Mouse (Mus musculus): Measurements from ENCODE around the gene Tmem167b. TPM values are rescaled to one million over a fixed set of nuclear protein-coding genes. Genes with fewer than 3 reads are reported as not detected.
A peak's percentile ranks its signal among the peaks of the same experiment; 100 is the strongest.

Gene Tmem167b
- total and polyA plus RNA-seq, 2 experiments from 2014 or later = 31.9 to 41.4 TPM

DNA sequence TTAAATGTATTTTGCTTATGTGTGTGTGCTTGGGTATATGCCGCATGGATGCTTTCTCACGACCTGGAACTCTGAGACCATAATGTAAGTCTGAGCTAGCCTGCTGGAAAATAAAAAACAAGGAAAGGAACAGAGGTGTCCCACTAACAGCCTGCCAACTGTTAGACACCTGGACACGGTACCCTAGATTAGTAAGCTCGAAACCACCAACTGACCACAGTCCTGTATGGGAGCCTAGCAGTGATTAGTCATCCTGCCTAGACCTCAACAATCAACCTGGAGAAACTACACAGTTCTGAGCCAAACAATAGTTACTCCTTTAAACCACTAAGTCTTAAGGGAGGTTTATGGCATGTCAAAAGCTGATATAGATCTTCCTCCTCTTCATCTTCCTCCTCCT, 38.9 kb downstream of the Tmem167b start:
- H3K27me3 ChIP-seq (ENCODE audit: insufficient read depth, low read length) = no peaks in the 10 kb centered on the region
- H3K4me1 ChIP-seq (ENCODE audit: insufficient read depth, low read length) = no peaks in the 10 kb centered on the region
- no peak overlapping the region for H3K4me2 ChIP-seq (ENCODE audit: low read depth, low read length)
- H3K9ac ChIP-seq (replicated peaks; ENCODE audit: low read length) = no peak overlapping the region
- no peaks in the 10 kb centered on the region for H3K36me3 ChIP-seq (ENCODE audit: insufficient read depth, low read length)
- no peak for TF ChIP-seq CTCF (IDR thresholded peaks at IDR 0.05; ENCODE audit: low read depth)
- no peak for ATAC-seq
- WGBS = 87% methylated on average over 4 of the region's 4 CpGs
- no peak for DNase-seq (ENCODE audit: low spot score)
- H3K9me3 ChIP-seq (ENCODE audit: low read length) = no peaks in the 10 kb centered on the region
- no peak overlapping the region for H3K27ac ChIP-seq
- H3K4me3 ChIP-seq (ENCODE audit: low read length) = no peak overlapping the region

DNA sequence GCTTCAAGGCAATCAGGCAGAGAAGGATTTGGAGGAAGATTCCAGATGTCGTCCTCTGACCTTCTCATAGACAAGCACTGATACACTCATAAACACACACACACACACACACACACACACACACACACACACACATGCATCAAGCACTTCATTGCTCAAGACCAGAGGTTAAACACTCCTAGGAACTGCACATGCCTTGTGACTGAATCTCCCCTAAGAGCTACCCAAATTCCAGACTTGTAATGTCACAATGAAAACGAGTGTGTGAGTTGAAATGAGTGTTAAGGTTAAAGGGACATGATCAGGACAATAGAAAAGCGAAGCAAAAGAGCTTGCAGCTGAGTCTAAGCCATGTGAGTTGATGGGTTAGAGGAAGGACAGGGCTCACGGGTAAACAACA, 44.0 kb downstream of the Tmem167b start:
- no peak overlapping the region for H3K9ac ChIP-seq (replicated peaks; ENCODE audit: low read length)
- no peak for DNase-seq (ENCODE audit: low spot score)
- ATAC-seq = no peak
- H3K27ac ChIP-seq = no peak overlapping the region
- no peaks in the 10 kb centered on the region for H3K36me3 ChIP-seq (ENCODE audit: insufficient read depth, low read length)
- TF ChIP-seq CTCF (IDR thresholded peaks at IDR 0.05; ENCODE audit: low read depth) = no peak
- H3K27me3 ChIP-seq (ENCODE audit: insufficient read depth, low read length) = no peaks in the 10 kb centered on the region
- no peaks in the 10 kb centered on the region for H3K4me1 ChIP-seq (ENCODE audit: insufficient read depth, low read length)
- no peak overlapping the region for H3K4me2 ChIP-seq (ENCODE audit: low read depth, low read length)
- no peak overlapping the region for H3K4me3 ChIP-seq (ENCODE audit: low read length)
- 43% methylated on average over 4 of the region's 4 CpGs for WGBS
- no peaks in the 10 kb centered on the region for H3K9me3 ChIP-seq (ENCODE audit: low read length)

- Histone ChIP-seq H3K4me1 (ENCODE audit: insufficient read depth, low read length) (peaks cover 6% of the 10 kb centered on the region), H3K36me3 (ENCODE audit: insufficient read depth, low read length) (no peaks in the 10 kb centered on the region), H3K9me3 (ENCODE audit: low read length) (no peaks in the 10 kb centered on the region), H3K27ac (no peak overlapping the region), H3K27me3 (ENCODE audit: insufficient read depth, low read length) (no peaks in the 10 kb centered on the region), H3K9ac (replicated peaks; ENCODE audit: low read length) (no peak overlapping the region), H3K4me3 (ENCODE audit: low read length) (no peak overlapping the region), H3K4me2 (ENCODE audit: low read depth, low read length) (no peak overlapping the region)
- DNase-seq (ENCODE audit: low spot score) (no peak), ATAC-seq (no peak)
- no peak for TF ChIP-seq CTCF (IDR thresholded peaks at IDR 0.05; ENCODE audit: low read depth)
- WGBS = 68% methylated on average over 3 of the region's 3 CpGs
These were observed 48.8 kb downstream of the Tmem167b start for GRCm38 (mm10) chr3:108513465-108513864.

DNA sequence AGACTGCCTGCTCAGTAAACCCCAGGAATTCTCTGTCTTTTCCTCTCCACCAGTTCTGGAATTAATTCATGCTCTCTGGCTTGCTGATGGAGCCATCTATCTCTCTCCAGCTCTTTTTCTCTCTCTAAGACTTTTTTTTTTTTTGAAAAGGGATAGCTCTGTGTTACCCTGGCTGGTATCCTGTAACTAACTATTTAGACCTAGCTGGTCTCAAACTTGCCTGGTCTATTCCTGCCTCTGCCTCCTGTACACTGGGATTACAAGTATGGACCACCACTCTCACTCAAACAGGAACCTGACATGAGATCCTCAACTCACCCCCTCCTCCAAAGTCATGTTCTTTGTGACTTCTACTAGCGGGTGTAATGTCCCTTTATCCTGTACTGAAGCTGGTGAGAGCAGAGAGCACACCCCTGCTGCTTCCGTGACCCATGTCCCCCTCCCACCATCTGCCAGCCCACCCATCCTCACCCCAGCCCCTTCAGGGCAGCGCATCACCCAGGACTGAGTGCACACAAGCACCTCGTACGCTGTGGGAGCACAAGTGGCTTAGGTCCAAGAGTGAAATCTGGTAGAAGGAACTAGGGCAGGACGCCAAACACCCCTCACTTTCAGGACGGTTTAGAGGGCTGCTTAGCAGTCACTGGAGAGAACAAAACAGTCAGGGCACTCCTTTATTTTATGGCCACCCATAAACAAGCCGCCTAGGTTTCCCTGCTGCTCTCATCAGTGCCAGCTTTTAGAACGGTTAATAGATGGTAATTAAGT, 51.4 kb downstream of the Tmem167b start:
- Histone ChIP-seq H3K27ac (peak overlapping the region; percentile 32; the same call in 1 of the 2 replicates), H3K9me3 (ENCODE audit: low read length) (no peaks in the 10 kb centered on the region)
- TF ChIP-seq CTCF (IDR thresholded peaks at IDR 0.05; ENCODE audit: low read depth) = no peak

DNA sequence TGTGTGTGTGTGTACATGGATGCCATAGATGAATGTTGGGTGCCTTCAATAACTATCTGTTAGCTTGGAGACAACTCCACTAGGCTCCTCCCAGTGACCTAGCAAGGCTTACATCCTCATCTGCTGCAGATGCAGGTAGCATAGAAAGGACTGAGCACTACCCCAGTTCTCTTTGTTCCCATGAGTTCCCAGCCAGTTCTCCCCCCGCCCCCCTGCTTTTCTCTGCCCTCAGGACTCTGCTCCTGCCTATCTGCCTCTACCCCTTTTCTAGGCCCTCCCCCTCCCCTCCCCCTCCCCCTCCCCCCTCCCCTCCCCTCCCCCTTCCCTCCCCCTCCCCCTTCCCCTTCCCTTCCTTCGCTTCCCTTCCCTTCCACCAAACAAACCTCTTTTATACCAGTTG, 52.1 kb downstream of the Tmem167b start:
- no peak for ATAC-seq
- H3K9me3 ChIP-seq (ENCODE audit: low read length) = no peaks in the 10 kb centered on the region
- no peaks in the 10 kb centered on the region for H3K27me3 ChIP-seq (ENCODE audit: insufficient read depth, low read length)
- no peak for DNase-seq (ENCODE audit: low spot score)
- H3K4me3 ChIP-seq (ENCODE audit: low read length) = no peak overlapping the region
- TF ChIP-seq CTCF (IDR thresholded peaks at IDR 0.05; ENCODE audit: low read depth) = no peak
- no peak overlapping the region for H3K27ac ChIP-seq
- 60% methylated on average over 1 of the region's 2 CpGs for WGBS
- no peak overlapping the region for H3K4me2 ChIP-seq (ENCODE audit: low read depth, low read length)
- no peaks in the 10 kb centered on the region for H3K36me3 ChIP-seq (ENCODE audit: insufficient read depth, low read length)
- peaks cover 6% of the 10 kb centered on the region for H3K4me1 ChIP-seq (ENCODE audit: insufficient read depth, low read length)
- no peak overlapping the region for H3K9ac ChIP-seq (replicated peaks; ENCODE audit: low read length)

More for the DNA sequence above, 51.4 kb downstream of the Tmem167b start:
- peaks cover 6% of the 10 kb centered on the region for H3K4me1 ChIP-seq (ENCODE audit: insufficient read depth, low read length)
- H3K27me3 ChIP-seq (ENCODE audit: insufficient read depth, low read length) = no peaks in the 10 kb centered on the region
- ATAC-seq (peak; percentile 74), DNase-seq (ENCODE audit: low spot score) (peak; percentile 87)
- 10% methylated on average over 9 of the region's 9 CpGs for WGBS
- H3K9ac ChIP-seq (replicated peaks; ENCODE audit: low read length) = no peak overlapping the region
- peak overlapping the region; percentile 33; the same call in 1 of the 2 replicates for H3K4me2 ChIP-seq (ENCODE audit: low read depth, low read length)
- H3K36me3 ChIP-seq (ENCODE audit: insufficient read depth, low read length) = no peaks in the 10 kb centered on the region
- H3K4me3 ChIP-seq (ENCODE audit: low read length) = no peak overlapping the region

DNA sequence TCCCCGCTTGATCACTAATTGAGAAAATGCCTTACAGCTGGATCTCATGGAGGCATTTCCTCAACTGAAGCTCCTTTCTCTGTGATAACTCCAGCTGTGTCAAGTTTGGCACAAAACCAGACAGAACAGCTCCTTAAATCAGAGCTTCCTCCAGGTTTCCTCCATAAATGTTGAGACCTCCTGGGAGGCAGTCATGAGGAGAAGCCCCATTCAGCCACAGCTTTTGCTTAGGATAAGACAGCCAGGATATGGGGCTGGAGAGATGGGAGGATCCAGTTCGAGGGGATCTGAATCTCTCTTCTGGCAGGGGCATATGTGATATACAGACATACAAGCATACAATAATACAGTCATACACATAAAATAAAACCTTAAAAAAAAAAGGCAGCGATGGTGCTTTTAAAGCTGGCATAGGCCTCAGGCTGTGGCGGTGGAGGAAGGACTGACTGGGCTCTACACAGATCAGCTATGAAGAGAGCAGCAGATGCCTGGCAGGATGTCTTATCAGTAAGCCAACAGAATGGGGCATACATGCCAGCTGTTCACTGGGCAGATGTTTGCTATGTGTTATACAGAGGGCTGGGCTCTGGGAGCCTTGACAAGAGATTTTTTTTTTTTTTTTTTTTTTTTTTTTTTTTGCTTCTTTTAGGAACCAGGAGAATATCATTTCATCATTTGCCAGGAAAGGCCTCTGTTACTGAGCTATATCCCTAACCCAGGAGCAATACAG, 53.4 kb downstream of the Tmem167b start:
- no peak overlapping the region for H3K4me2 ChIP-seq (ENCODE audit: low read depth, low read length)
- no peak for TF ChIP-seq CTCF (IDR thresholded peaks at IDR 0.05; ENCODE audit: low read depth)
- no peaks in the 10 kb centered on the region for H3K27me3 ChIP-seq (ENCODE audit: insufficient read depth, low read length)
- no peak overlapping the region for H3K4me3 ChIP-seq (ENCODE audit: low read length)
- WGBS = 73% methylated on average over 3 of the region's 4 CpGs
- H3K27ac ChIP-seq = no peak overlapping the region
- H3K4me1 ChIP-seq (ENCODE audit: insufficient read depth, low read length) = peaks cover 6% of the 10 kb centered on the region
- no peak; the same call in 1 of the 2 replicates for ATAC-seq
- peak; percentile 8 for DNase-seq (ENCODE audit: low spot score)
- H3K9ac ChIP-seq (replicated peaks; ENCODE audit: low read length) = no peak overlapping the region
- no peaks in the 10 kb centered on the region for H3K36me3 ChIP-seq (ENCODE audit: insufficient read depth, low read length)
- no peaks in the 10 kb centered on the region for H3K9me3 ChIP-seq (ENCODE audit: low read length)

Small RNAs within 50 kb of the gene (microRNA-seq; reads per million reads assigned to microRNA genes)
- 0 reads per million in 2 experiments for gene Gm22860

Other genes starting within 250 kb of the Tmem167b start
- gene Mybphl, start 197.6 kb downstream of the Tmem167b start, total RNA-seq (2014; rRNA removed) = 0.36 TPM in 1 of 2 replicates, not detected in the other
- 0.11 and 0.19 TPM in 2 replicates for gene Mybphl, start 197.6 kb downstream of the Tmem167b start, polyA plus RNA-seq (2015; fragmentation: Nextera tagmentation; extraction: Ambion mirVana)
- 11.0 and 15.0 TPM in 2 replicates for gene Psrc1, start 178.6 kb downstream of the Tmem167b start, total RNA-seq (2014; rRNA removed)
- 8.4 and 11.0 TPM in 2 replicates for gene Psrc1, start 178.6 kb downstream of the Tmem167b start, polyA plus RNA-seq (2015; fragmentation: Nextera tagmentation; extraction: Ambion mirVana)
- 94.8 and 95.3 TPM in 2 replicates for gene Celsr2, start 146.9 kb downstream of the Tmem167b start, total RNA-seq (2014; rRNA removed)
- 28.1 and 30.6 TPM in 2 replicates for gene Celsr2, start 146.9 kb downstream of the Tmem167b start, polyA plus RNA-seq (2015; fragmentation: Nextera tagmentation; extraction: Ambion mirVana)
- 122 and 137 TPM in 2 replicates for gene Sars, start 117.3 kb downstream of the Tmem167b start, total RNA-seq (2014; rRNA removed)
- 214 and 223 TPM in 2 replicates for gene Sars, start 117.3 kb downstream of the Tmem167b start, polyA plus RNA-seq (2015; fragmentation: Nextera tagmentation; extraction: Ambion mirVana)
- gene 1700013F07Rik, start 28.3 kb downstream of the Tmem167b start, total RNA-seq (2014; rRNA removed) = 1.3 and 6.7 TPM in 2 replicates
- 3.1 and 3.2 TPM in 2 replicates for gene 1700013F07Rik, start 28.3 kb downstream of the Tmem167b start, polyA plus RNA-seq (2015; fragmentation: Nextera tagmentation; extraction: Ambion mirVana)
- 10.2 and 10.7 TPM in 2 replicates for gene 5330417C22Rik, start 25.9 kb downstream of the Tmem167b start, total RNA-seq (2014; rRNA removed)
- gene 5330417C22Rik, start 25.9 kb downstream of the Tmem167b start, polyA plus RNA-seq (2015; fragmentation: Nextera tagmentation; extraction: Ambion mirVana) = 13.5 and 17.3 TPM in 2 replicates
- gene Taf13, start 9.2 kb upstream of the Tmem167b start, total RNA-seq (2014; rRNA removed) = 7.7 and 12.4 TPM in 2 replicates
- gene Taf13, start 9.2 kb upstream of the Tmem167b start, polyA plus RNA-seq (2015; fragmentation: Nextera tagmentation; extraction: Ambion mirVana) = 38.9 and 46.7 TPM in 2 replicates
- gene Wdr47, start 28.8 kb upstream of the Tmem167b start, total RNA-seq (2014; rRNA removed) = 64.7 and 65.9 TPM in 2 replicates
- gene Wdr47, start 28.8 kb upstream of the Tmem167b start, polyA plus RNA-seq (2015; fragmentation: Nextera tagmentation; extraction: Ambion mirVana) = 65.9 and 70.5 TPM in 2 replicates
- 23.9 and 52.3 TPM in 2 replicates for gene Clcc1, start 91.4 kb upstream of the Tmem167b start, total RNA-seq (2014; rRNA removed)
- 58.2 and 62.2 TPM in 2 replicates for gene Clcc1, start 91.4 kb upstream of the Tmem167b start, polyA plus RNA-seq (2015; fragmentation: Nextera tagmentation; extraction: Ambion mirVana)
- gene Gpsm2, start 159.8 kb upstream of the Tmem167b start, total RNA-seq (2014; rRNA removed) = 12.9 and 13.5 TPM in 2 replicates
- 16.8 and 18.0 TPM in 2 replicates for gene Gpsm2, start 159.8 kb upstream of the Tmem167b start, polyA plus RNA-seq (2015; fragmentation: Nextera tagmentation; extraction: Ambion mirVana)
- not detected in 2 replicates for gene Aknad1, start 177.2 kb upstream of the Tmem167b start, total RNA-seq (2014; rRNA removed)
- gene Aknad1, start 177.2 kb upstream of the Tmem167b start, polyA plus RNA-seq (2015; fragmentation: Nextera tagmentation; extraction: Ambion mirVana) = not detected in 2 replicates